Mouse (Mus musculus) forebrain, postnatal 0 days (tissue): Measurements from ENCODE around the gene Pou2f1. TPM values are rescaled to one million over a fixed set of nuclear protein-coding genes. Genes with fewer than 3 reads are reported as not detected.

Experiments
- ATAC-seq: fragments of 200-750 bp; cut with Nextera tagmentation; 2 replicates; pipeline ENCODE4 v1.8.0; 2017; ENCODE audit warnings: mild to moderate bottlenecking, moderate library complexity
- DNase-seq: peaks from one replicate; pipeline ENCODE4 v3.0.0-alpha.2; 2015
- H3K27ac ChIP-seq: fragments of 300-500 bp; sonication (generic); 2 replicates; pipeline ENCODE4 v1.5.1; 2014; ENCODE audit warnings: low read depth, mild to moderate bottlenecking, antibody characterized with exemption, low read length, moderate library complexity, mixed read lengths
- H3K27me3 ChIP-seq: fragments of 300-500 bp; sonication (generic); 2 replicates; pipeline ENCODE4 v1.6.1; 2014; ENCODE audit warnings: mild to moderate bottlenecking, low read length, mixed read lengths; ENCODE audit not compliant: insufficient read depth
- H3K36me3 ChIP-seq: fragments of 300-500 bp; sonication (generic); 2 replicates; pipeline ENCODE4 v1.6.1; 2014; ENCODE audit warnings: mild to moderate bottlenecking, moderate library complexity; ENCODE audit not compliant: insufficient read depth
- H3K4me1 ChIP-seq: fragments of 300-500 bp; sonication (generic); 2 replicates; pipeline ENCODE4 v1.6.1; 2014; ENCODE audit warnings: antibody characterized with exemption; ENCODE audit not compliant: insufficient read depth
- H3K4me2 ChIP-seq: fragments of 300-500 bp; sonication (generic); 2 replicates; pipeline ENCODE4 v1.6.1; 2014; ENCODE audit warnings: low read depth, mild to moderate bottlenecking, moderate library complexity
- H3K4me3 ChIP-seq: fragments of 300-500 bp; sonication (generic); 2 replicates; pipeline ENCODE4 v1.5.1; 2014; ENCODE audit warnings: low read depth, low read length, mixed read lengths
- H3K9ac ChIP-seq: fragments of 300-500 bp; sonication (generic); 2 replicates; pipeline ENCODE4 v1.6.1; 2014; ENCODE audit warnings: mild to moderate bottlenecking
- H3K9me3 ChIP-seq: fragments of 300-500 bp; sonication (generic); 2 replicates; pipeline ENCODE4 v1.6.1; 2016; ENCODE audit warnings: low read length
- CTCF ChIP-seq: sonication (generic); IDR thresholded peaks from 2 replicates; pipeline ENCODE4 v1.5.1; 2016; ENCODE audit warnings: antibody characterized with exemption, control low read depth, low read depth
- WGBS: fragments of 180-500 bp; shearing (Covaris S2); extraction: QIAGEN DNeasy Blood & Tissue Kit; methylation state at CpG from one replicate; pipeline ENCODE4 v1.1.7; 2014; 5-methylcytosine and 5-hydroxymethylcytosine counted together
- polyA plus RNA-seq: library from polyadenylated mRNA; unstranded; fragments of >200 nt; fragmentation: Nextera tagmentation; extraction: Ambion mirVana; gene quantifications from 2 replicates; pipeline ENCODE4 v1.2.1, GENCODE M21; 2015
- total RNA-seq: library from RNA; depleted of rRNA; stranded (reverse); fragments of >200 nt; gene quantifications from 2 replicates; pipeline ENCODE4 v1.2.3, GENCODE M21; 2014

Gene Pou2f1
- total and polyA plus RNA-seq, 2 experiments from 2014 or later = 16.7 to 22.2 TPM

DNA sequence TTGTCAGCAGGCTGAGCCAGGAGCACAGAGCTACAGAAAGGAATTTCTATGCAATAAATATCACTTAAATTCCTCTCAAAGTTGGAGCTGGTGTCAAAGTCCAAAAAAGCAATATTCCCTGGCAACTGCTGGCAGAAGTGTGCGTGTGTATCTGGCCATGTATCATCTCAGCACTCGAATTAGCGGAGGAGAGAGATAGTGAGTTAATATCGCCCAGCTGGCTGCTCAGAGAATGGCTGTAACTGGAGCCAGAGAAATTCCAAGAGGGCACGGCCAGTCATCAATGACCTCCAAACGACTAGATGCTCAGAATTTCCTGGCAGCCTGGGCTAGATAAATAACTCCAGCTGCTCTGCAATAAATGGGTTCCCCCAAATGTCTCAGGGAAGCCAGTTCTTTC lies 166.0 kb downstream of the Pou2f1 start:
- no peak overlapping the region for H3K4me3 ChIP-seq
- H3K9me3 ChIP-seq = no peaks in the 10 kb centered on the region
- ATAC-seq (no peak), DNase-seq (no peak)
- H3K4me2 ChIP-seq = no peak overlapping the region
- WGBS = 39% methylated on average over 6 of the region's 6 CpGs
- peaks cover 12% of the 10 kb centered on the region for H3K4me1 ChIP-seq
- no peak overlapping the region for H3K27ac ChIP-seq
- TF ChIP-seq CTCF = no peak
- H3K27me3 ChIP-seq = no peaks in the 10 kb centered on the region; the same call in 1 of the 2 replicates
- H3K9ac ChIP-seq = no peak overlapping the region
- H3K36me3 ChIP-seq = no peaks in the 10 kb centered on the region

DNA sequence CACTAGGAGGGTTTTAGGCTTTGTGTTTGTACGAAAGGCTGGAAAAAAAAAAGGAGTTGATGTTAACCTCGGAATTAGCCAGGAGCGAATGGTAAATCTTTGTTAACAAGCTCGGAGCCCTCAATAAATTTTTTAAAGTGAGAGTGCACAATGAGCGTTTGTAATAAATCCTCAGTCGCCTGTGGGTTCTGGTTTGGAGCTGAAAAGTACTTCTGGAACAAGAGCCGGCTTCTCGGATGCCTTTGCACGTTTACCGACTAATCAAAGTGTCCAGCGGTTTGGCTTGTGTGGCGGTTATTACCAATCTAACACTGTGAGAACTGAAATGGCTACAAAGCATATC lies 167.9 kb downstream of the Pou2f1 start:
- peak overlapping the region; percentile 14 for H3K4me3 ChIP-seq
- H3K36me3 ChIP-seq = no peaks in the 10 kb centered on the region
- peak overlapping the region; percentile 31 for H3K4me2 ChIP-seq
- H3K9me3 ChIP-seq = no peaks in the 10 kb centered on the region
- 0 out of 2 replicates have a peak overlapping the region, but pooled peaks have one; percentile 25 for H3K9ac ChIP-seq
- DNase-seq (peak; percentile 27), ATAC-seq (no peak)
- TF ChIP-seq CTCF = no peak
- peaks cover 5% of the 10 kb centered on the region; the same call in 1 of the 2 replicates for H3K4me1 ChIP-seq
- WGBS = 21% methylated on average over 12 of the region's 12 CpGs
- no peak overlapping the region for H3K27ac ChIP-seq
- H3K27me3 ChIP-seq = no peaks in the 10 kb centered on the region; the same call in 1 of the 2 replicates

DNA sequence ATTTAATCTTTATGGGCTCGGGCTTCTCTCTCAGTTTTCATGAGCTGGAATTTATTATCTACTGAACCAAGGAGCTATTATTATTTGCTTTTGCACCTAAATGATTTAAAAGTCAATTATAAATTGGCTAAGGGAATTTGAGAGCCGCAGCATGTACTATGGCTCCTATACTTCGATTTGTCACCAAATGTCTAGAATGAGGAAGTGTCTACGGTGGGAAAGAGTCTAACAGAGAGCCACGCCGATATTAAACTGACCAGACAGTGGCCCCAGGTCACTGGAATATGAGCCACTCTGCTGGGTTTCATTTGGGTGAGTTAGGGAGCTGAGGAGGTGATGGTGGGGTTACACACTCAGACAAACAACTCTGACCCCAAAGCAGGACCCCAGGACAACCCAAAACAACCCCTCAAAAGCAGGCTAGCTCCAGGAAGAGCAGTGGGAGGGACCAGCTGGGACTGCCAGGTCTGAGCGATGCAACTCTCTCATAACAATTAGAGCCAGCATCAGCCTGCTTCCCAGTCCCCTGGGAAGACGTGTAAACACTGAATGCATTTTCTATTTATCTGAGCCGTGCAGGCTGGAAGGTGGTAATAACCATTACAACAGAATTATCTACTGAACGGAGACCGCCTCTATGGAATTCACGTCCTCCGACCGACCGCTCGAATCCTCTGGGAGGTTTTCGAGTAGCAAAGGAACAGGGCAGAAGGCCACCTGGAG lies 168.4 kb downstream of the Pou2f1 start:
- no peaks in the 10 kb centered on the region for H3K9me3 ChIP-seq
- DNase-seq (peak; percentile 30), ATAC-seq (no peak; the same call in 1 of the 2 replicates)
- peaks cover 5% of the 10 kb centered on the region; the same call in 1 of the 2 replicates for H3K4me1 ChIP-seq
- TF ChIP-seq CTCF = no peak
- H3K4me2 ChIP-seq = peak overlapping the region; percentile 31
- no peaks in the 10 kb centered on the region for H3K36me3 ChIP-seq
- H3K27ac ChIP-seq = no peak overlapping the region
- no peaks in the 10 kb centered on the region; the same call in 1 of the 2 replicates for H3K27me3 ChIP-seq
- 0 out of 2 replicates have a peak overlapping the region, but pooled peaks have one; percentile 25 for H3K9ac ChIP-seq
- peak overlapping the region; percentile 14 for H3K4me3 ChIP-seq
- 30% methylated on average over 17 of the region's 17 CpGs for WGBS

DNA sequence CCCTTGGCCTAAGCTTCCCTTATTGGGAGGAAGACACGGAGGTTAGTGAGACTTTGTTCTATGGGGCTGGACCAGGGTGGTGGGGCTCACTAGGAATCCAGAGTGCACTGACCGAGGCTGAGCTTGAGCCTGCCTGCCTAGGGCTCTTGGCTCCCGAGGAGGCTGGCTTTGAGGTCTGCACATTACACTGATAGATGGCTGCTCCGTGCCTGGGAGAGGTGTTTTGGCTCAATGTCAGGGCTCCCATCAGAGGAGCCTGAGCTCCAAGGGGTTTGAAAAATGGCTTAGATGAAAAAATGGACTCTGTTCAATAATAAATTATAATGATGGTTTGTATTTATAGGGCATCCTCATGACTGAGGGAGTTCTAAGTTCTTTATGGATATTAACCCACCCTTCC lies 169.2 kb downstream of the Pou2f1 start:
- no peaks in the 10 kb centered on the region for H3K9me3 ChIP-seq
- DNase-seq = no peak
- H3K9ac ChIP-seq = no peak overlapping the region
- no peak overlapping the region for H3K27ac ChIP-seq
- H3K4me3 ChIP-seq = no peak overlapping the region
- WGBS = 41% methylated on average over 4 of the region's 4 CpGs
- no peak for ATAC-seq
- H3K27me3 ChIP-seq = no peaks in the 10 kb centered on the region; the same call in 1 of the 2 replicates
- no peaks in the 10 kb centered on the region for H3K36me3 ChIP-seq
- TF ChIP-seq CTCF = no peak
- peaks cover 5% of the 10 kb centered on the region; the same call in 1 of the 2 replicates for H3K4me1 ChIP-seq
- H3K4me2 ChIP-seq = no peak overlapping the region

DNA sequence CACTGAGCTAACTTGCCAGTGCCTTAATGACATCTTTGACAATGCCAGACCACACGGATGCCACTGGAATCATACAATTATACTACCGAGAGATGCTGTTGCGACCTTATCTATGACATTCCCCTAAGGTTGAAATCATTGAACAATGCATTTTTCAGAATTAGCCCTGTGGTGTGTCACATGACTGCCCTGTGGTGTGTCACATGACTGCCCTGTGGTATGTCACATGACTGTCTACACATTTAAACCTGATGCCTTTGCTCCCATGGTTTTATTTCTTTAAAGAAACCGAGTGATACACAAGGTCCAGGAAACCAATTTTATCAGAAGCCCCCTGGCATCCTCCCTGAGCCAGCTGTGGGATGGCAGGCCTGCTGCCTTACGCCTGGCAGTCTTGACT lies 172.6 kb downstream of the Pou2f1 start:
- Histone ChIP-seq H3K4me1 (no peaks in the 10 kb centered on the region; the same call in 1 of the 2 replicates), H3K9me3 (no peaks in the 10 kb centered on the region), H3K4me3 (no peak overlapping the region), H3K27ac (no peak overlapping the region), H3K27me3 (no peaks in the 10 kb centered on the region), H3K9ac (no peak overlapping the region), H3K4me2 (no peak overlapping the region), H3K36me3 (no peaks in the 10 kb centered on the region)
- TF ChIP-seq CTCF = no peak
- 89% methylated on average over 5 of the region's 5 CpGs for WGBS
- no peak for ATAC-seq
- no peak for DNase-seq

DNA sequence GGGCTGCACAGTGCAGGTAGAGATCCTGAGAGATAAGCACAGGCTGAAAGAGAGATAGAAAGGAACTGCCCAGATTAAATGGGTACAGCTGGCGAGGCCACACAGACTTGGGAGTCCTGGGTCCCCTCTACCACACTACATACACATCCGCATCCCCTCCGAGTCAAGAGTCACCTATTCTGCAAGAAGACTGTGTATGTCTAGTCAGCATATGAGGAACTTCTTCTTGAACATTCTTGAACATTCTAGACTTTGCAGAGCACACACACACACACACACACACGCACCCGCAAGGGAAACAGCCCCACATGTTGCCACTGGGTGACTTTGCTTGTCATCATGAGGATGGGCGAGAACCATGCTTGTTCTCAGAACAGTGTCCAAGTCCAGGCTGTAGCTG lies 173.9 kb downstream of the Pou2f1 start:
- TF ChIP-seq CTCF = no peak
- no peaks in the 10 kb centered on the region for H3K9me3 ChIP-seq
- no peak overlapping the region for H3K27ac ChIP-seq
- no peaks in the 10 kb centered on the region for H3K36me3 ChIP-seq
- no peaks in the 10 kb centered on the region for H3K4me1 ChIP-seq
- ATAC-seq = no peak
- no peaks in the 10 kb centered on the region for H3K27me3 ChIP-seq
- WGBS = 91% methylated on average over 6 of the region's 6 CpGs
- no peak overlapping the region for H3K4me3 ChIP-seq
- DNase-seq = no peak
- H3K9ac ChIP-seq = no peak overlapping the region
- no peak overlapping the region for H3K4me2 ChIP-seq

DNA sequence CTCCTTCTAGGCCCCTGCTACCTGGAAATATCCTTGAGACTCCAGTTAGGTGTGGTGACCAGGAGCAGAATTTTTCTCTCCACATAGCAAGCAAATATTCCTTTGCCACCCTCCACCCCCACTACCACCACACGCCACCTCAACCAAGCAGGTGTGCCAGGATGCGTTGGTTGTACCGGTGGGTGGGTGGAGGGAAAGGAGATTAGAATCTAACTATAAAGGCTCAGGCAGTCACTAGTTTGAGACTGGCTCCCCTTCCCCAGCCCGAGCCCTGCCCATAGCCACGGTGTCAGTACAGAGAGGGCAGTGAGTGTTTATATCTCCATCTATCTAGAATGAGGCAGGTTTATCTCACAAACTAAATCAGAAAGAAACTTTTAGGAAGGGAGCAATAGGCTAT lies 174.3 kb downstream of the Pou2f1 start:
- ATAC-seq (no peak), DNase-seq (no peak)
- Histone ChIP-seq H3K4me2 (no peak overlapping the region), H3K4me3 (no peak overlapping the region), H3K36me3 (no peaks in the 10 kb centered on the region), H3K9ac (no peak overlapping the region), H3K9me3 (no peaks in the 10 kb centered on the region), H3K27ac (no peak overlapping the region), H3K4me1 (no peaks in the 10 kb centered on the region), H3K27me3 (no peaks in the 10 kb centered on the region)
- WGBS = 92% methylated on average over 5 of the region's 5 CpGs
- no peak for TF ChIP-seq CTCF
